Mouse (Mus musculus) C2C12 (cell line): ENCODE measurements around the gene Gde1.

ENCODE experiments used
- CTCF ChIP-seq: IDR thresholded peaks from one replicate; pipeline ENCODE4 v1.5.1; 2011; ENCODE audit not compliant: control insufficient read depth, insufficient read depth, insufficient read length
- FOSL1 ChIP-seq: IDR thresholded peaks from one replicate; pipeline ENCODE4 v1.8.0; 2011; ENCODE audit warnings: mild to moderate bottlenecking, low read length; ENCODE audit not compliant: poor library complexity, insufficient read depth, severe bottlenecking
- MAX ChIP-seq: IDR thresholded peaks from one replicate; pipeline ENCODE4 v1.6.1; 2011; ENCODE audit warnings: mild to moderate bottlenecking, control low read depth
- MYOD1 ChIP-seq: IDR thresholded peaks from one replicate; pipeline ENCODE4 v1.6.1; 2011; ENCODE audit warnings: low read depth; ENCODE audit not compliant: control insufficient read depth, insufficient read length
- MYOG ChIP-seq: IDR thresholded peaks from one replicate; pipeline ENCODE4 v1.6.1; 2011; ENCODE audit not compliant: control insufficient read depth, insufficient read length; ENCODE audit errors: extremely low read depth
- USF1 ChIP-seq: IDR thresholded peaks from one replicate; pipeline ENCODE4 v1.6.1; 2011; ENCODE audit warnings: low read depth, mild to moderate bottlenecking, control low read depth, moderate library complexity

DNA sequence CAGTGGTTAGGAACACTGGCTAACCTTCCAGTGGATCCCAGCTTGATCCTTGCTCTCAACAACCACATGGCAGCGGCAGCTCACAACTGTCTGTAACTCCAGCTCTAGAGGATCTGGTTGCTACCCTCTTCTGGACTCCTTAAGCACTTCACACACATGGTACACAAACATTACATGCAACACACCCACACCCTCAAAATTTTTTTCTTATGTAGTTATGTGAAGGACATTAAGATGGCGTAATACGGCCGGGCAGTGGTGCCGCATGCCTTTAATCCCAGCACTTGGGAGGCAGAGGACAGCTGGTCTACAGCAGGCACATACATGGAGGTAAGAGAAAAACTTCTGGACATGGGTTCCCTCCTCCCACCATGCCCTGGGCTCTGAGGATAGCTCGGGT, 9.4 kb downstream of the Gde1 start:
- TF ChIP-seq CTCF = no peak
- TF ChIP-seq USF1 = no peak
- TF ChIP-seq MYOD1 = no peak
- TF ChIP-seq MAX = no peak
- no peak for TF ChIP-seq MYOG
- no peak for TF ChIP-seq FOSL1
